Mouse (Mus musculus) MEL (cell line): ENCODE measurements around the gene Gm37240. TPM values are rescaled to one million over a fixed set of nuclear protein-coding genes. Genes with fewer than 3 reads are reported as not detected.

Experiments
- DNase-seq: peaks from one replicate; pipeline ENCODE4 v3.0.0; 2011; ENCODE audit warnings: low read depth, low spot score
- H3K27ac ChIP-seq: 2 replicates; pipeline ENCODE4 v1.5.1; 2012; ENCODE audit warnings: low read depth, mild to moderate bottlenecking, control low read depth, low read length, moderate library complexity; ENCODE audit not compliant: control insufficient read depth
- H3K27me3 ChIP-seq, 2 experiments: fragments of 150-350 bp in 1 of 2; sonication (generic) in 1 of 2; 2 replicates each; pipeline ENCODE4 v1.6.1; 2012; ENCODE audit warnings: low read length in 2 of 2, mild to moderate bottlenecking in 2 of 2, improper control_type of control experiment in 1 of 2, moderate library complexity in 1 of 2; ENCODE audit not compliant: insufficient read depth in 2 of 2, control insufficient read depth in 1 of 2
- H3K36me3 ChIP-seq, 2 experiments: 2 replicates each; pipeline ENCODE4 v1.6.1; 2012 to 2014; ENCODE audit warnings: low read length in 2 of 2, improper control_type of control experiment in 1 of 2, inconsistent platforms in 1 of 2, mild to moderate bottlenecking in 1 of 2; ENCODE audit not compliant: insufficient read depth in 2 of 2, control insufficient read depth in 1 of 2
- H3K4me1 ChIP-seq, 2 experiments: fragments of 150-350 bp in 1 of 2; sonication (generic) in 1 of 2; 2 replicates each; pipeline ENCODE4 v1.6.1; 2012; ENCODE audit warnings: low read length in 2 of 2, improper control_type of control experiment in 1 of 2, mild to moderate bottlenecking in 1 of 2; ENCODE audit not compliant: insufficient read depth in 2 of 2, control insufficient read depth in 1 of 2
- H3K4me3 ChIP-seq, 2 experiments: fragments of 150-350 bp in 1 of 2; sonication (generic) in 1 of 2; 2 replicates each; pipeline ENCODE4 v1.5.1; 2012; ENCODE audit warnings: low read depth in 2 of 2, low read length in 2 of 2, mild to moderate bottlenecking in 2 of 2, moderate library complexity in 2 of 2, control low read depth in 1 of 2, improper control_type of control experiment in 1 of 2; ENCODE audit not compliant: control insufficient read depth in 1 of 2, insufficient read depth in 1 of 2
- H3K79me2 ChIP-seq: 2 replicates; pipeline ENCODE4 v1.6.1; 2012; ENCODE audit warnings: mild to moderate bottlenecking, low read length, moderate library complexity; ENCODE audit not compliant: control insufficient read depth, poor library complexity, insufficient read depth
- H3K9ac ChIP-seq: 2 replicates; pipeline ENCODE4 v1.6.1; 2012; ENCODE audit warnings: low read depth, mild to moderate bottlenecking, control low read depth, low read length, moderate library complexity; ENCODE audit not compliant: control insufficient read depth, poor library complexity, severe bottlenecking
- H3K9me3 ChIP-seq: fragments of 150-350 bp; sonication (generic); replicated peaks from 2 replicates; pipeline ENCODE4 v1.6.1; 2012; ENCODE audit warnings: mild to moderate bottlenecking, low read length, improper control_type of control experiment, moderate library complexity; ENCODE audit not compliant: insufficient read depth
- CHD2 ChIP-seq: IDR thresholded peaks from 2 replicates; pipeline ENCODE4 v1.6.1; 2011; ENCODE audit warnings: low read length, improper control_type of control experiment
- CTCF ChIP-seq, 3 experiments: IDR thresholded peaks in 2 of 3; conservative IDR thresholded peaks in 1 of 3; 2 replicates each; pipeline ENCODE4 v1.5.1; 2011 to 2012; ENCODE audit warnings: low read length in 3 of 3, low read depth in 2 of 3, mild to moderate bottlenecking in 2 of 3, improper control_type of control experiment in 1 of 3, inconsistent platforms in 1 of 3, mixed read lengths in 1 of 3, moderate library complexity in 1 of 3; ENCODE audit not compliant: control insufficient read depth in 1 of 3, insufficient read depth in 1 of 3, poor library complexity in 1 of 3, severe bottlenecking in 1 of 3
- EP300 ChIP-seq, 2 experiments: IDR thresholded peaks; 2 replicates each; pipeline ENCODE4 v1.6.1; 2011; ENCODE audit warnings: improper control_type of control experiment in 2 of 2, low read length in 2 of 2, low read depth in 1 of 2, mild to moderate bottlenecking in 1 of 2
- ETS1 ChIP-seq: IDR thresholded peaks from 2 replicates; pipeline ENCODE4 v1.6.1; 2012; ENCODE audit warnings: low read depth, mild to moderate bottlenecking, inconsistent platforms, low read length, improper control_type of control experiment, moderate library complexity
- GATA1 ChIP-seq: IDR thresholded peaks from 2 replicates; pipeline ENCODE4 v1.6.1; 2011; ENCODE audit warnings: low read depth, low read length, improper control_type of control experiment
- JUND ChIP-seq: IDR thresholded peaks from 2 replicates; pipeline ENCODE4 v1.6.1; 2011; ENCODE audit warnings: low read depth, mild to moderate bottlenecking, improper control_type of control experiment, low read length
- KAT2A ChIP-seq: conservative IDR thresholded peaks from 2 replicates; pipeline ENCODE4 v1.6.1; 2012; ENCODE audit warnings: low read depth, low read length, improper control_type of control experiment, inconsistent platforms
- MAFK ChIP-seq: IDR thresholded peaks from 2 replicates; pipeline ENCODE4 v1.6.1; 2011; ENCODE audit warnings: low read depth, mild to moderate bottlenecking, low read length, improper control_type of control experiment, borderline replicate concordance
- MEF2A ChIP-seq: IDR thresholded peaks from 2 replicates; pipeline ENCODE4 v1.6.1; 2014; ENCODE audit warnings: low read depth, mild to moderate bottlenecking, inconsistent platforms, low read length, improper control_type of control experiment; ENCODE audit not compliant: poor library complexity, insufficient replicate concordance, severe bottlenecking; ENCODE audit errors: extremely low read depth
- MXI1 ChIP-seq: IDR thresholded peaks from 2 replicates; pipeline ENCODE4 v1.6.1; 2011; ENCODE audit warnings: mild to moderate bottlenecking, low read depth, low read length, improper control_type of control experiment
- MYC ChIP-seq: IDR thresholded peaks from 2 replicates; pipeline ENCODE4 v1.6.1; 2011; ENCODE audit warnings: low read depth, mild to moderate bottlenecking, low read length, improper control_type of control experiment, moderate library complexity
- NRF1 ChIP-seq: IDR thresholded peaks from 2 replicates; pipeline ENCODE4 v1.6.1; 2014; ENCODE audit warnings: low read depth, mild to moderate bottlenecking, inconsistent platforms, low read length, improper control_type of control experiment, moderate library complexity; ENCODE audit not compliant: poor library complexity, insufficient read depth, severe bottlenecking
- POLR2A ChIP-seq, 2 experiments: IDR thresholded peaks; 2 replicates each; pipeline ENCODE4 v1.6.1; 2011 to 2012; ENCODE audit warnings: low read length in 2 of 2, mild to moderate bottlenecking in 2 of 2, control low read depth in 1 of 2, improper control_type of control experiment in 1 of 2, low read depth in 1 of 2, moderate library complexity in 1 of 2; ENCODE audit not compliant: control insufficient read depth in 1 of 2, insufficient read depth in 1 of 2, poor library complexity in 1 of 2
- POLR2AphosphoS5 ChIP-seq: IDR thresholded peaks from 2 replicates; pipeline ENCODE4 v1.6.1; 2012; ENCODE audit warnings: low read depth, borderline replicate concordance, mild to moderate bottlenecking, inconsistent platforms, low read length, moderate library complexity, mixed read lengths
- RAD21 ChIP-seq: IDR thresholded peaks from 2 replicates; pipeline ENCODE4 v1.6.1; 2011; ENCODE audit warnings: mild to moderate bottlenecking, low read depth, low read length, improper control_type of control experiment
- SMC3 ChIP-seq: IDR thresholded peaks from 2 replicates; pipeline ENCODE4 v1.6.1; 2011; ENCODE audit warnings: low read depth, low read length, improper control_type of control experiment
- TAL1 ChIP-seq: IDR thresholded peaks from 2 replicates; pipeline ENCODE4 v1.6.1; 2012; ENCODE audit warnings: mild to moderate bottlenecking, inconsistent platforms, low read length, moderate library complexity, mixed read lengths
- ZC3H11A ChIP-seq: IDR thresholded peaks from 2 replicates; pipeline ENCODE4 v1.6.1; 2012; ENCODE audit warnings: low read depth, mild to moderate bottlenecking, inconsistent platforms, low read length, improper control_type of control experiment
- ZKSCAN1 ChIP-seq: IDR thresholded peaks from 2 replicates; pipeline ENCODE4 v1.6.1; 2012; ENCODE audit warnings: low read depth, mild to moderate bottlenecking, inconsistent platforms, low read length, improper control_type of control experiment, moderate library complexity
- ZNF384 ChIP-seq: IDR thresholded peaks from 2 replicates; pipeline ENCODE4 v1.6.1; 2012; ENCODE audit warnings: low read depth, mild to moderate bottlenecking, inconsistent platforms, low read length, improper control_type of control experiment
- polyA plus RNA-seq, 2 experiments: library from polyadenylated mRNA; stranded (reverse) in 1 of 2; unstranded in 1 of 2; fragments of >175 nt in 1 of 2; fragments of >200 nt in 1 of 2; gene quantifications; 2 replicates each; pipeline versions ENCODE4 v1.2.1 to v1.2.4; 2012; ENCODE audit warnings: low replicate concordance in 2 of 2, low read depth in 1 of 2; ENCODE audit not compliant: insufficient read length in 2 of 2, insufficient read depth in 1 of 2, missing spikeins in 1 of 2
- total RNA-seq: library from RNA; depleted of rRNA; stranded (reverse); fragments of 300-350 nt; gene quantifications from 2 replicates; pipeline ENCODE4 v1.2.3, GENCODE M21; 2012

The Gm37240 gene
- total and polyA plus RNA-seq, 3 experiments = 0.04 TPM; not detected in 2

DNA sequence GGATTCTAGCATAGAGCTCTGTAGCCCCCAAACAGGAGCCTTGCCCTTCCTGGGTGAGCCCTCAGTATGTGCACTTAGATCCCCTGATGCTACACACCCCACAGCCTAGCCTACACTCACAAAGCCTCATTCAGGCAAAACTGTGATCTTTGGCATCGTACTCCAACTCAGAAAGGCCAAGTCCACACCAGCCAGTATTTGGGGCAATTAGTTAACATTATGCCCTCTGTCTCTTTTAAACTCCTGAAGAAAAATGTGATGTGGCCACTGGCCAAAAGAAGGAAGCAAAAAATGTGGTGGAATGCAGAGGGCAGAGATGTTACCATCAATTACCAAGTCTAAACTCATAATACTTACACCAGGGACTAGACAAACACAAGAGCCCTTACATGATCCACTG is 55.5 kb downstream of the Gm37240 start:
- H3K9me3 ChIP-seq = no peaks in the 10 kb centered on the region
- DNase-seq = no peak
- no peaks in the 10 kb centered on the region for H3K36me3 ChIP-seq
- no peak overlapping the region for H3K27ac ChIP-seq
- no peaks in the 10 kb centered on the region for H3K27me3 ChIP-seq
- no peak for TF ChIP-seq ETS1
- no peak for TF ChIP-seq NRF1
- TF ChIP-seq GATA1 = no peak
- no peak for TF ChIP-seq MXI1
- TF ChIP-seq ZKSCAN1 = no peak
- no peak for TF ChIP-seq JUND
- no peak for TF ChIP-seq CTCF (IDR thresholded peaks at IDR 0.05 in 2 of 3, conservative IDR thresholded peaks at IDR 0.05 in 1 of 3; ENCODE audit: control insufficient read depth in 1 of 3, insufficient read depth in 1 of 3, low read depth in 2 of 3, low read length in 3 of 3, poor library complexity in 1 of 3, severe bottlenecking in 1 of 3)
- TF ChIP-seq MEF2A = no peak
- TF ChIP-seq, all 39 proteins: peak for 0
- H3K79me2 ChIP-seq = no peaks in the 10 kb centered on the region
- no peak overlapping the region for H3K4me3 ChIP-seq
- no peak overlapping the region for H3K9ac ChIP-seq
- no peaks in the 10 kb centered on the region for H3K4me1 ChIP-seq

DNA sequence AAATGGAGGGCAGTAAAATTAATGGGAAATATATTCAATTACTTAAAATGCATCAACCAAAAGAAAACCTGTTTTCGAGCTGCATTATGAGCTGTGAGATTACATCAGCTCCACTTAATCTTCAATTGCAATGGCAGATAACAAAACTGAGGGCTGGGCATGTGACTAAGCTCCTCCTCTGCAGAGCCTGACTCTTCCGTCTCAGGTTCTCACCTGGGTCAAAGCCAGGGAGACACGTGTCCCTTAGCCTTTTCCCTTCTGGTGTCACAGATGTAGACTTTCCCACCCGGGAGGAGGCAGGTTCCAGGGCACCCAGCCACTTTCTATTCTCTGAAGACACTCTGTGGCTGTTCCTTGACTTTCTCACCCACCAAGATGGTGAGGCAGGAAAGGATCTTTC is 58.3 kb downstream of the Gm37240 start:
- Histone ChIP-seq H3K4me3 (no peak overlapping the region), H3K27me3 (no peaks in the 10 kb centered on the region), H3K36me3 (no peaks in the 10 kb centered on the region), H3K27ac (no peak overlapping the region), H3K79me2 (no peaks in the 10 kb centered on the region), H3K9ac (no peak overlapping the region), H3K9me3 (no peaks in the 10 kb centered on the region), H3K4me1 (no peaks in the 10 kb centered on the region)
- DNase-seq = no peak
- no peak for TF ChIP-seq ZC3H11A
- TF ChIP-seq POLR2AphosphoS5 = no peak
- TF ChIP-seq RAD21 = no peak
- TF ChIP-seq POLR2A (IDR thresholded peaks at IDR 0.05; ENCODE audit: control insufficient read depth in 1 of 2, insufficient read depth in 1 of 2, low read depth in 1 of 2, low read length in 2 of 2, poor library complexity in 1 of 2) = no peak
- no peak for TF ChIP-seq KAT2A
- TF ChIP-seq TAL1 = no peak
- no peak for TF ChIP-seq EP300 (IDR thresholded peaks at IDR 0.05; ENCODE audit: low read depth in 1 of 2, low read length in 2 of 2)

DNA sequence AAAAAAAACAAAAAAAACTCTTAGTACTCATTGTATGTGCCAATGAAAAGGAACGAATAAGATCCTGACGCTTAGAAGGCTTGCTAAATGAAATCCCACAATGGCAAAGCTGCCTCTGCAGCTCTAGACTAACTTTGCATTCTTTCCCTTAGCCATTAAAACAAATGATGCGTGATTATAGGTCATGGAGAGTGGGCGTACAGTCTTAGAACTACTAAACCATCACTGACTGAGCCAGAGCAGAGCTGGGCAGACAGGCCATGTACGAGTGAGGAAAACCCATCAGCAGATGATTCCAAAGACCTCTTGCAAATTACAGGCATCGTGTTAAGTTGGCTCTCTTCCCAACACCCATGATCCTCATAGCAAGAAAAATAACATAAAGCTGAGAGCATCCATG is 59.5 kb downstream of the Gm37240 start:
- DNase-seq = no peak
- no peaks in the 10 kb centered on the region for H3K79me2 ChIP-seq
- H3K4me1 ChIP-seq = no peaks in the 10 kb centered on the region
- TF ChIP-seq ZC3H11A (no peak), EP300 (IDR thresholded peaks at IDR 0.05; ENCODE audit: low read depth in 1 of 2, low read length in 2 of 2) (no peak), MAFK (no peak), POLR2AphosphoS5 (no peak), SMC3 (no peak), MYC (no peak), JUND (no peak), ZNF384 (no peak), CHD2 (no peak)
- no peak overlapping the region for H3K27ac ChIP-seq
- no peaks in the 10 kb centered on the region for H3K27me3 ChIP-seq
- H3K9ac ChIP-seq = no peak overlapping the region
- no peaks in the 10 kb centered on the region for H3K9me3 ChIP-seq
- H3K4me3 ChIP-seq = no peak overlapping the region
- no peaks in the 10 kb centered on the region for H3K36me3 ChIP-seq
